Mouse (Mus musculus) WW6 (cell line): ENCODE measurements around the gene Mrps9.
"Not testable (repeated sequence)": the region's sequence is repeated elsewhere in the genome, so short reads cannot be mapped to it uniquely, and the experiment has no call there.

Experiments
- DNase-seq: peaks from one replicate; pipeline ENCODE4 v3.0.0-alpha.2; 2013; ENCODE audit warnings: low read depth, low spot score

The Mrps9 gene

GRCm38 (mm10) chr1:42850663-42851397 is at the start of gene Mrps9:
Mrps9 (plus strand) TSS chr1:42851233.
- DNase-seq, result peak; percentile 94

GRCm38 (mm10) chr1:42813301-42813845 is 37.7 kb upstream of the Mrps9 start:
- no peak for DNase-seq

- DNase-seq, result no peak
Observed at GRCm38 (mm10) chr1:42814798-42815619, 36.0 kb upstream of the Mrps9 start.

GRCm38 (mm10) chr1:42851398-42851767 is 350 bp downstream of the Mrps9 start:
- no peak for DNase-seq

GRCm38 (mm10) chr1:42851810-42852209 is 777 bp downstream of the Mrps9 start:
- no peak for DNase-seq

GRCm38 (mm10) chr1:42864719-42865250 is 13.8 kb downstream of the Mrps9 start:
- no peak for DNase-seq

- DNase-seq, result no peak
Observed at GRCm38 (mm10) chr1:42865336-42865939, 14.4 kb downstream of the Mrps9 start.

GRCm38 (mm10) chr1:42865986-42866385 is 15.0 kb downstream of the Mrps9 start:
- DNase-seq, result no peak

GRCm38 (mm10) chr1:42867188-42867587 is 16.2 kb downstream of the Mrps9 start:
- DNase-seq, result no peak

- DNase-seq, result no peak
Observed at GRCm38 (mm10) chr1:42874174-42874573, 23.1 kb downstream of the Mrps9 start.

- DNase-seq, result no peak
Observed at GRCm38 (mm10) chr1:42875271-42875670, 24.2 kb downstream of the Mrps9 start.

- no peak for DNase-seq
Observed at GRCm38 (mm10) chr1:42876463-42877093, 25.5 kb downstream of the Mrps9 start.

GRCm38 (mm10) chr1:42877264-42877663 is 26.2 kb downstream of the Mrps9 start:
- no peak for DNase-seq

- DNase-seq, result no peak
Observed at GRCm38 (mm10) chr1:42878851-42879250, 27.8 kb downstream of the Mrps9 start.

GRCm38 (mm10) chr1:42882258-42882657 is 31.2 kb downstream of the Mrps9 start:
- DNase-seq, result no peak

GRCm38 (mm10) chr1:42883418-42883817 is 32.4 kb downstream of the Mrps9 start:
- not testable (repeated sequence) for DNase-seq

GRCm38 (mm10) chr1:42887835-42888234 is 36.8 kb downstream of the Mrps9 start:
- no peak for DNase-seq

GRCm38 (mm10) chr1:42888541-42889349 is 37.7 kb downstream of the Mrps9 start:
- no peak for DNase-seq

GRCm38 (mm10) chr1:42889421-42889887 is 38.4 kb downstream of the Mrps9 start:
- DNase-seq, result no peak

- DNase-seq, result no peak
Observed at GRCm38 (mm10) chr1:42894695-42895094, 43.7 kb downstream of the Mrps9 start.
